Mouse (Mus musculus) liver, adult 2 months (tissue): Measurements from ENCODE around the gene Rhoj. TPM values are rescaled to one million over a fixed set of nuclear protein-coding genes. Genes with fewer than 3 reads are reported as not detected.

Experiments
- DNase-seq: peaks from one replicate; pipeline ENCODE4 v3.0.0-alpha.2; 2011; ENCODE audit warnings: low read depth, low spot score; ENCODE audit errors: extremely low read depth
- H3K27ac ChIP-seq: fragments of 200-500 bp; replicated peaks from 2 replicates; pipeline ENCODE4 v1.5.1; 2012; ENCODE audit warnings: low read depth, mild to moderate bottlenecking, control low read depth, inconsistent platforms, low read length; ENCODE audit not compliant: insufficient read depth
- H3K27me3 ChIP-seq: fragments of 200-500 bp; 2 replicates; pipeline ENCODE4 v1.6.1; 2012; ENCODE audit warnings: mild to moderate bottlenecking, moderate library complexity, low read length, inconsistent platforms; ENCODE audit not compliant: control insufficient read depth, insufficient read depth
- H3K36me3 ChIP-seq: fragments of 200-500 bp; 2 replicates; pipeline ENCODE4 v1.6.1; 2012; ENCODE audit warnings: low read length, inconsistent platforms; ENCODE audit not compliant: control insufficient read depth, insufficient read depth
- H3K4me1 ChIP-seq: fragments of 200-500 bp; 2 replicates; pipeline ENCODE4 v1.6.1; 2011; ENCODE audit warnings: low read length; ENCODE audit not compliant: control insufficient read depth, insufficient read depth
- H3K4me3 ChIP-seq: fragments of 200-500 bp; 2 replicates; pipeline ENCODE4 v1.5.1; 2011; ENCODE audit warnings: low read depth, mild to moderate bottlenecking, control low read depth, low read length, moderate library complexity; ENCODE audit not compliant: insufficient read depth
- H3K79me2 ChIP-seq: fragments of 200-500 bp; 2 replicates; pipeline ENCODE4 v1.6.1; 2012; ENCODE audit warnings: inconsistent platforms, mild to moderate bottlenecking, low read length, moderate library complexity; ENCODE audit not compliant: control insufficient read depth, insufficient read depth
- H3K9ac ChIP-seq: fragments of 200-500 bp; 2 replicates; pipeline ENCODE4 v1.6.1; 2012; ENCODE audit warnings: low read depth, mild to moderate bottlenecking, control low read depth, inconsistent platforms, low read length
- CTCF ChIP-seq: fragments of 200-500 bp; IDR thresholded peaks from 2 replicates; pipeline ENCODE4 v1.5.1; 2011; ENCODE audit warnings: low read depth, low read length, control low read depth
- POLR2A ChIP-seq: fragments of 200-500 bp; IDR thresholded peaks from 2 replicates; pipeline ENCODE4 v1.6.1; 2011; ENCODE audit warnings: low read length, control low read depth; ENCODE audit not compliant: insufficient read depth; ENCODE audit errors: extremely low read depth
- WGBS: fragments of 180-500 bp; shearing (Covaris S2); methylation state at CpG from one replicate; pipeline ENCODE4 v1.1.7; 2018; 5-methylcytosine and 5-hydroxymethylcytosine counted together
- polyA plus RNA-seq: library from polyadenylated mRNA; depleted of rRNA; stranded (reverse); fragments of >200 nt; gene quantifications from 2 replicates; pipeline ENCODE4 v1.2.3, GENCODE M21; 2012; rRNA removed
- total RNA-seq: library from RNA; depleted of rRNA; stranded (reverse); fragments of >200 nt; gene quantifications from 2 replicates; pipeline ENCODE4 v1.2.3, GENCODE M21; 2014; rRNA removed

Rhoj gene
- total RNA-seq = 2.8 and 4.2 TPM in 2 replicates
- polyA plus RNA-seq = 2.3 and 4.5 TPM in 2 replicates

- Histone ChIP-seq H3K4me3 (peak within 1 kb of the TSS; percentile 95), H3K36me3 (no peaks in the 10 kb centered on the region), H3K4me1 (no peaks in the 10 kb centered on the region; the same call in 1 of the 2 replicates), H3K79me2 (no peaks in the 10 kb centered on the region), H3K27ac (peak within 1 kb of the TSS; percentile 77), H3K27me3 (0 out of 2 replicates have a peak, but pooled peaks cover 5% of the 10 kb centered on the region), H3K9ac (peak within 1 kb of the TSS; percentile 79)
- no peak for TF ChIP-seq POLR2A
- no peak for TF ChIP-seq CTCF
- DNase-seq = peak; percentile 17
- 2% methylated on average over 34 of the region's 34 CpGs for WGBS
Observed at GRCm38 (mm10) chr12:75307961-75308951, at the start of gene Rhoj. TSS of gene Rhoj (plus strand) at chr12:75308322.

GRCm38 (mm10) chr12:75271726-75272125 lies 36.4 kb upstream of the Rhoj start:
- Histone ChIP-seq H3K79me2 (no peaks in the 10 kb centered on the region), H3K9ac (no peak overlapping the region), H3K27ac (no peak overlapping the region), H3K4me3 (no peak overlapping the region), H3K36me3 (no peaks in the 10 kb centered on the region), H3K27me3 (no peaks in the 10 kb centered on the region; the same call in 1 of the 2 replicates), H3K4me1 (no peaks in the 10 kb centered on the region)
- 42% methylated on average over 4 of the region's 4 CpGs for WGBS
- TF ChIP-seq POLR2A (no peak), CTCF (no peak)
- no peak for DNase-seq

- Histone ChIP-seq H3K4me3 (no peak overlapping the region), H3K27me3 (no peaks in the 10 kb centered on the region), H3K36me3 (no peaks in the 10 kb centered on the region), H3K27ac (no peak overlapping the region), H3K9ac (no peak overlapping the region), H3K79me2 (no peaks in the 10 kb centered on the region), H3K4me1 (no peaks in the 10 kb centered on the region)
- no peak for DNase-seq
- 53% methylated on average over 2 of the region's 2 CpGs for WGBS
- TF ChIP-seq POLR2A (no peak), CTCF (no peak)
Observed at GRCm38 (mm10) chr12:75275730-75276129, 32.4 kb upstream of the Rhoj start.

- Histone ChIP-seq H3K4me1 (no peaks in the 10 kb centered on the region), H3K27ac (no peak overlapping the region), H3K36me3 (no peaks in the 10 kb centered on the region), H3K27me3 (no peaks in the 10 kb centered on the region), H3K9ac (no peak overlapping the region), H3K79me2 (no peaks in the 10 kb centered on the region), H3K4me3 (no peak overlapping the region)
- TF ChIP-seq CTCF (no peak), POLR2A (no peak)
- DNase-seq = no peak
- whole genome bisulfite sequencing = 70% methylated on average over 2 of the region's 2 CpGs
Observed at GRCm38 (mm10) chr12:75277425-75277824, 30.7 kb upstream of the Rhoj start.

- Histone ChIP-seq H3K27me3 (no peaks in the 10 kb centered on the region), H3K79me2 (no peaks in the 10 kb centered on the region), H3K9ac (no peak overlapping the region), H3K36me3 (no peaks in the 10 kb centered on the region), H3K27ac (no peak overlapping the region), H3K4me3 (no peak overlapping the region), H3K4me1 (no peaks in the 10 kb centered on the region)
- 66% methylated on average over 7 of the region's 7 CpGs for WGBS
- DNase-seq = no peak
- TF ChIP-seq CTCF = 0 out of 2 replicates have a peak, but pooled peaks have one; percentile 15
- no peak for TF ChIP-seq POLR2A
Observed at GRCm38 (mm10) chr12:75280502-75280901, 27.6 kb upstream of the Rhoj start.

- H3K27ac ChIP-seq = no peak overlapping the region
- 32% methylated on average over 2 of the region's 2 CpGs for WGBS
- no peak for TF ChIP-seq CTCF
- TF ChIP-seq POLR2A = no peak
Observed at GRCm38 (mm10) chr12:75283226-75283625, 24.9 kb upstream of the Rhoj start.

More at GRCm38 (mm10) chr12:75283226-75283625, 24.9 kb upstream of the Rhoj start:
- no peak overlapping the region for H3K9ac ChIP-seq
- no peaks in the 10 kb centered on the region for H3K36me3 ChIP-seq
- H3K79me2 ChIP-seq = no peaks in the 10 kb centered on the region
- peak; percentile 12 for DNase-seq
- H3K4me1 ChIP-seq = no peaks in the 10 kb centered on the region
- no peaks in the 10 kb centered on the region for H3K27me3 ChIP-seq
- no peak overlapping the region for H3K4me3 ChIP-seq
